Mouse (Mus musculus) kidney, adult 2 months (tissue): ENCODE measurements around the gene Sf3b3.

Source experiments
- CTCF ChIP-seq: fragments of 200-500 bp; conservative IDR thresholded peaks from 2 replicates; pipeline ENCODE4 v1.5.1; 2011; ENCODE audit warnings: low read depth, mild to moderate bottlenecking, control low read depth, low read length, moderate library complexity, mixed read lengths; ENCODE audit not compliant: insufficient read depth, insufficient read length
- POLR2A ChIP-seq: fragments of 200-500 bp; IDR thresholded peaks from one replicate; pipeline ENCODE4 v1.6.1; 2011; ENCODE audit warnings: low read depth, low read length, control low read depth

- TF ChIP-seq POLR2A (no peak), CTCF (no peak)
Measured at GRCm38 (mm10) chr8:110888860-110889259, 42.3 kb upstream of the Sf3b3 start.
